ENCODE assay signal across 8 mouse cellular contexts in genomic region chr8:90908580-90909471, GRCm38 (mm10).
A peak's percentile ranks its signal among the peaks of the same experiment; 100 is the strongest.
DNase-seq lines count a peak whose midpoint lies in the region; ATAC-seq and TF ChIP-seq lines count a peak whose summit lies in the region.

No protein-coding gene starts in this region.

- peak overlapping the region; percentile 90 for H3K4me3 ChIP-seq in E14TG2a.4 (replicated peaks; ENCODE audit: low read length)
- H3K4me3 ChIP-seq in forebrain, embryonic 12.5 days (replicated peaks) = peak overlapping the region; percentile 91
- H3K4me3 ChIP-seq in heart, embryonic 16.5 days (ENCODE audit: low read length) = peak overlapping the region; percentile 87
- peak overlapping the region; percentile 77 for H3K4me3 ChIP-seq in neural tube, embryonic 14.5 days (ENCODE audit: low read depth, low read length)

- DNase-seq in c-Kit-positive CD71-positive TER-119-positive erythroid progenitor cells, embryonic 14.5 days (ENCODE audit: low spot score) = peak; percentile 47
- peak; percentile 63 to 73 for DNase-seq in kidney, postnatal 25 days
- DNase-seq in lung, adult 18-20 months = peak; percentile 67
- DNase-seq in testis, postnatal 10 days (ENCODE audit: low spot score) = peak; percentile 75

- under 1% methylated on average over 80 of the region's 89 CpGs for WGBS in forebrain, embryonic 12.5 days
- WGBS in heart, embryonic 16.5 days = under 1% methylated on average over 67 of the region's 89 CpGs
- WGBS in neural tube, embryonic 14.5 days = 0% methylated on average over 64 of the region's 89 CpGs

- TF ChIP-seq CTCF in E14TG2a.4 (conservative IDR thresholded peaks at IDR 0.05; ENCODE audit: low read length) = no peak

- peak overlapping the region; percentile 87 for H3K9ac ChIP-seq in forebrain, embryonic 12.5 days
- H3K9ac ChIP-seq in heart, embryonic 16.5 days (ENCODE audit: low read length) = peak overlapping the region; percentile 83
- H3K9ac ChIP-seq in neural tube, embryonic 14.5 days (replicated peaks; ENCODE audit: low read depth, low read length) = peak overlapping the region; percentile 86

- H3K36me3 ChIP-seq in E14TG2a.4 (ENCODE audit: insufficient read depth, low read length) = no peaks in the 10 kb centered on the region; the same call in 1 of the 2 replicates
- no peaks in the 10 kb centered on the region for H3K36me3 ChIP-seq in forebrain, embryonic 12.5 days (replicated peaks)
- no peaks in the 10 kb centered on the region for H3K36me3 ChIP-seq in heart, embryonic 16.5 days (ENCODE audit: control insufficient read depth, insufficient read depth)
- H3K36me3 ChIP-seq in neural tube, embryonic 14.5 days (ENCODE audit: control insufficient read depth, insufficient read depth, low read length) = no peaks in the 10 kb centered on the region

- H3K27ac ChIP-seq in forebrain, embryonic 12.5 days = peak overlapping the region; percentile 42; the same call in 1 of the 2 replicates
- H3K27ac ChIP-seq in heart, embryonic 16.5 days (ENCODE audit: low read length) = peak overlapping the region; percentile 79
- peak overlapping the region; percentile 85 for H3K27ac ChIP-seq in neural tube, embryonic 14.5 days (ENCODE audit: low read depth, low read length)

- no peaks in the 10 kb centered on the region for H3K9me3 ChIP-seq in E14TG2a.4 (ENCODE audit: low read length)
- H3K9me3 ChIP-seq in forebrain, embryonic 12.5 days = no peaks in the 10 kb centered on the region
- no peaks in the 10 kb centered on the region for H3K9me3 ChIP-seq in heart, embryonic 16.5 days (replicated peaks; ENCODE audit: control insufficient read depth, low read length)
- no peaks in the 10 kb centered on the region for H3K9me3 ChIP-seq in neural tube, embryonic 14.5 days (ENCODE audit: control insufficient read depth, low read length)

- H3K4me1 ChIP-seq in E14TG2a.4 (replicated peaks; ENCODE audit: low read depth, low read length) = peaks cover 56% of the 10 kb centered on the region
- peaks cover 15% of the 10 kb centered on the region for H3K4me1 ChIP-seq in forebrain, embryonic 12.5 days
- peaks cover 5% of the 10 kb centered on the region for H3K4me1 ChIP-seq in heart, embryonic 16.5 days (ENCODE audit: control insufficient read depth, insufficient read depth, low read length)
- H3K4me1 ChIP-seq in neural tube, embryonic 14.5 days (ENCODE audit: control insufficient read depth, insufficient read depth, low read length) = no peaks in the 10 kb centered on the region

- peak overlapping the region; percentile 100 for H3K4me2 ChIP-seq in forebrain, embryonic 12.5 days
- peak overlapping the region; percentile 72 for H3K4me2 ChIP-seq in heart, embryonic 16.5 days (ENCODE audit: low read depth, low read length)
- H3K4me2 ChIP-seq in neural tube, embryonic 14.5 days (ENCODE audit: low read depth, low read length) = peak overlapping the region; percentile 93

- H3K27me3 ChIP-seq in E14TG2a.4 (ENCODE audit: insufficient read depth, low read length) = no peaks in the 10 kb centered on the region
- 0 out of 2 replicates have a peak, but pooled peaks cover 7% of the 10 kb centered on the region for H3K27me3 ChIP-seq in forebrain, embryonic 12.5 days
- H3K27me3 ChIP-seq in heart, embryonic 16.5 days (ENCODE audit: control insufficient read depth, insufficient read depth, low read length) = no peaks in the 10 kb centered on the region
- no peaks in the 10 kb centered on the region for H3K27me3 ChIP-seq in neural tube, embryonic 14.5 days (ENCODE audit: control insufficient read depth, insufficient read depth, low read length)

- peak; percentile 69 for ATAC-seq in forebrain, embryonic 12.5 days (ENCODE audit: low FRiP score)
- peak; percentile 15 for ATAC-seq in heart, embryonic 16.5 days (replicated peaks; ENCODE audit: extremely low read depth, insufficient read depth, low FRiP score)
- peak; percentile 62 for ATAC-seq in neural tube, embryonic 14.5 days (ENCODE audit: low read depth)

Comparison
In these comparisons a context has a peak if more than half of its experiments do, and no peak if none do; other contexts are left out.
1. Peak in every context shown above with its lines: DNase-seq, ATAC-seq, H3K4me3 ChIP-seq and H3K27ac ChIP-seq.
2. ATAC-seq: peak in every context shown above with its lines; median percentile 69 in forebrain, embryonic 12.5 days; 62 in neural tube, embryonic 14.5 days; 15 in heart, embryonic 16.5 days.